1 mouse cellular context compared by ENCODE assay signal in the genomic region with DNA sequence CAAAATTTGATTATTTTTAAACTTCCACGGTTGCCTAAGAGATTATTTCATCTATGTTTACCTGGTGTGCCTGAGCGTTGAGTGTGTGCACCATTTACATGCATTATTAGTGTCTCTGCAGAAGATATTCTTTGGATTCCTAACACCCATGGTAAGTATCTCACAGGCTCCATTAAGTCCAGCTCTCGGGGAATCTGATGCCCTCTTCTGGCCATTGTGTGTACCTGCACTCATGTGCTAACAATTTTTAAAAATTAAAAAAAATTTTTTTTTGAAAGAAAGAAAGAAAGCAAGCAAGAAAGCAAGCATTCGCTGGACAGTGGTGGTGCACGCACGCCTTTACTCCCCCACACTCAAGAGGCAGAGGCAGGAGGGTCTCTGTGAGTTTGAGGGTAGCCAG.
TF ChIP-seq lines count a peak whose summit lies in the region.

No protein-coding gene starts in this region.

TF ChIP-seq in MEL, 35 proteins besides CTCF, POLR2A, EP300 and RAD21:
- TF ChIP-seq ZNF384 (IDR thresholded peaks at IDR 0.05; ENCODE audit: low read depth, low read length) (peak; percentile 86), SMC3 (IDR thresholded peaks at IDR 0.05; ENCODE audit: low read depth, low read length) (peak; percentile 16; the same call in 1 of the 2 replicates), TCF12 (IDR thresholded peaks at IDR 0.05; ENCODE audit: low read depth, low read length) (no peak)
